Mouse (Mus musculus) bone marrow, adult 2 months (tissue): ENCODE data around the gene Gfra1.

Source experiments
- CTCF ChIP-seq: fragments of 200-500 bp; IDR thresholded peaks from 2 replicates; pipeline ENCODE4 v1.5.1; 2011; ENCODE audit warnings: low read length, control low read depth; ENCODE audit not compliant: control insufficient read depth, insufficient read depth
- POLR2A ChIP-seq: fragments of 200-500 bp; IDR thresholded peaks from 2 replicates; pipeline ENCODE4 v1.6.1; 2011; ENCODE audit warnings: low read depth, mild to moderate bottlenecking, control low read depth, low read length, borderline replicate concordance; ENCODE audit not compliant: control insufficient read depth

DNA sequence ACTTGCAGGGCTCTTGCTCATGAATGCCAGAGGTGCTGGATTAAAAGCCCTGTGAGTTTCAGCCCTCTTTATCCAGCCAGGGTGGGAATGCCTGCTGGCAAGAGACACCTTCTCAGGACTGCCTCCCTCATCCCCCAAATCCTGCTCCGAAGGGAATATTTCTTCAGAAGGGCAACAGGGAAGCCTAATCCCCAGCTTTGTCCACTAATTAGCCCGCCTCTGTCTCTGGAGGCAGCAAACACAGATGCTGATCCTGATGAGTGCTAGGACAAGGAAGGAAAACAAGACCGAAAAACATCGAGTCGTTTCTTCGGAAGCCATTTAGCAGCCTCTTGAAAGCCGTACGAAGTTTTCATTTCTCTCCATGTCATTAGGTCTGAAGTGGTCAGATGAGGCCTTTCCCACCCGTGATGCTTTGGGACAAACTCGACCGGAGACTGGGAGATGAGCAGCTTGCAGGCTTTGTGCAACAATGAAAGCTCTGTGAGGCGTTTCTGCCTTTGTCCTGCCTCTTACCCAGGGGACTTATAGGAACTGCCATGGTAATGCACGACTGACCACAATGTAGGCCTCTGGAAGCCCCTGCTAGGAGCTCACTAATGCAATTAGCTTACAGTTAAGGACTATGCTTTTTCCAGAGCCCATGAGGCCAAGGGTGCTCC is 4.8 kb upstream of the Gfra1 start:
- TF ChIP-seq CTCF, result no peak
- TF ChIP-seq POLR2A, result no peak
